ENCODE assay signal across 22 mouse cellular contexts in the genomic region with DNA sequence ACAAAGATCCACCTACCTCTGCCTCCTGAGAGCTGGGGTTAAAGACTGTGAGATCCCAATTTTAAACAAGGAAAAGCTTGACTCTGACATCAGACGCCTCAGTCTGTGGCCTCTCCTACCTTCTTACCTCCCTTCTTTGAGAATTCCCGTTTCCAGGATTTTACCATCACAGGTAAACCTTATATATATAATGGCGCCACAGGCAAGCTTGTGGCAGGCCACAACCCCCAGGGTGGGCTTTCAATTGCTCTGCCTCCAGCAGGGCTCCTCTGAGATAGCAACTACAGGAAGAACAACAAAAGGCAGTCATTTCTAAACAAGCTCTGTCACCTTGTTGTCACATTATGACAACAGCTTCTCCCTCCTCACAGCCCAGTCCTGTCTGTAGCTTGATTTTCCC. TPM values are rescaled to one million over a fixed set of nuclear protein-coding genes. Genes with fewer than 3 reads are reported as not detected.
"Had no signal": no experiment of that assay in that cellular context is flagged by ENCODE, and none has a peak within 500 bp of the region (broad histone marks: within the 10 kb centered on the region; RNA-seq: fewer than 3 reads in every experiment).

No protein-coding gene starts in this region.

- H3K27me3 ChIP-seq: liver, embryonic 15.5 days; lung, embryonic 15.5 days; stomach, embryonic 15.5 days had no signal

- ATAC-seq: liver, postnatal 0 days; lung, postnatal 0 days had no signal

- H3K36me3 ChIP-seq: liver, embryonic 15.5 days; lung, embryonic 15.5 days; midbrain, embryonic 12.5 days; neural tube, embryonic 12.5 days; stomach, embryonic 15.5 days had no signal

- H3K9me3 ChIP-seq: liver, embryonic 15.5 days; lung, embryonic 15.5 days; megakaryocyte, embryonic 14.5 days; midbrain, embryonic 12.5 days; neural tube, embryonic 12.5 days; stomach, embryonic 15.5 days had no signal

- H3K9ac ChIP-seq: liver, embryonic 15.5 days; liver, postnatal 0 days; lung, embryonic 15.5 days; midbrain, embryonic 12.5 days; neural tube, embryonic 12.5 days; stomach, embryonic 15.5 days had no signal

- H3K4me2 ChIP-seq: liver, embryonic 15.5 days; lung, embryonic 15.5 days; midbrain, embryonic 12.5 days; neural tube, embryonic 12.5 days had no signal

- H3K27ac ChIP-seq: liver, embryonic 15.5 days; lung, embryonic 15.5 days; macrophage; midbrain, embryonic 12.5 days; neural tube, embryonic 12.5 days; stomach, embryonic 15.5 days; stomach, postnatal 0 days had no signal

- H3K4me3 ChIP-seq: liver, embryonic 15.5 days; lung, embryonic 15.5 days; megakaryocyte, embryonic 14.5 days; midbrain, embryonic 12.5 days; neural tube, embryonic 12.5 days; stomach, embryonic 15.5 days had no signal

- DNase-seq: liver, postnatal 0 days; lung, adult 2 months; lung, postnatal 14 days; lung, postnatal 36 days; midbrain, embryonic 14.5 days; right cerebral cortex, postnatal 14 days; thymus, adult 2 months; thymus, postnatal 25 days; thymus, postnatal 4 days had no signal

RNA-seq across cellular contexts. Expression of gene Lpin3, which starts 5.8 kb away (rescaled TPM):
- total RNA-seq: megakaryocyte progenitor cell, adult 5-6 weeks; monocyte, adult 5-6 weeks; neutrophil, adult 5-6 weeks had no signal
- polyA plus RNA-seq: macrophage had no signal

RNA-seq across cellular contexts. Expression of gene Emilin3, which starts 25.9 kb away (rescaled TPM):
- total RNA-seq: megakaryocyte progenitor cell, adult 5-6 weeks; monocyte, adult 5-6 weeks; neutrophil, adult 5-6 weeks had no signal
- polyA plus RNA-seq: liver, postnatal 0 days; macrophage; spleen, adult 2 months had no signal
